Mouse (Mus musculus): ENCODE results near the gene Sh3bp5. TPM values are rescaled to one million over a fixed set of nuclear protein-coding genes. Genes with fewer than 3 reads are reported as not detected.

The Sh3bp5 gene
- total RNA-seq, 2 experiments from 2014 or later: 8.5 to 11.1 TPM

- ATAC-seq (replicated peaks; ENCODE audit: low FRiP score, poor library complexity, severe bottlenecking): no peak
Observed at GRCm38 (mm10) chr14:31396428-31396827, 39.5 kb downstream of the Sh3bp5 start.

- no peak for ATAC-seq (replicated peaks; ENCODE audit: low FRiP score, poor library complexity, severe bottlenecking)
Observed at GRCm38 (mm10) chr14:31395629-31396199, 40.2 kb downstream of the Sh3bp5 start.

GRCm38 (mm10) chr14:31394822-31395532, 40.9 kb downstream of the Sh3bp5 start:
- ATAC-seq (replicated peaks; ENCODE audit: low FRiP score, poor library complexity, severe bottlenecking): no peak

- no peak for ATAC-seq (replicated peaks; ENCODE audit: low FRiP score, poor library complexity, severe bottlenecking)
Observed at GRCm38 (mm10) chr14:31393936-31394630, 41.8 kb downstream of the Sh3bp5 start.

GRCm38 (mm10) chr14:31393546-31393890, 42.4 kb downstream of the Sh3bp5 start:
- no peak for ATAC-seq (replicated peaks; ENCODE audit: low FRiP score, poor library complexity, severe bottlenecking)

- no peak for ATAC-seq (replicated peaks; ENCODE audit: low FRiP score, poor library complexity, severe bottlenecking)
Observed at GRCm38 (mm10) chr14:31392873-31393545, 42.9 kb downstream of the Sh3bp5 start.

- no peak for ATAC-seq (replicated peaks; ENCODE audit: low FRiP score, poor library complexity, severe bottlenecking)
Observed at GRCm38 (mm10) chr14:31392300-31392699, 43.6 kb downstream of the Sh3bp5 start.

- ATAC-seq (replicated peaks; ENCODE audit: low FRiP score, poor library complexity, severe bottlenecking): no peak
Observed at GRCm38 (mm10) chr14:31389421-31390147, 46.3 kb downstream of the Sh3bp5 start.

GRCm38 (mm10) chr14:31388086-31388872, 47.6 kb downstream of the Sh3bp5 start:
- no peak for ATAC-seq (replicated peaks; ENCODE audit: low FRiP score, poor library complexity, severe bottlenecking)

GRCm38 (mm10) chr14:31387301-31387981, 48.4 kb downstream of the Sh3bp5 start:
- ATAC-seq (replicated peaks; ENCODE audit: low FRiP score, poor library complexity, severe bottlenecking): no peak

GRCm38 (mm10) chr14:31385977-31386697, 49.7 kb downstream of the Sh3bp5 start:
- no peak for ATAC-seq (replicated peaks; ENCODE audit: low FRiP score, poor library complexity, severe bottlenecking)

- ATAC-seq (replicated peaks; ENCODE audit: low FRiP score, poor library complexity, severe bottlenecking): no peak
Observed at GRCm38 (mm10) chr14:31385406-31385805, 50.5 kb downstream of the Sh3bp5 start.

GRCm38 (mm10) chr14:31384366-31385323, 51.2 kb downstream of the Sh3bp5 start:
- no peak for ATAC-seq (replicated peaks; ENCODE audit: low FRiP score, poor library complexity, severe bottlenecking)

GRCm38 (mm10) chr14:31383470-31384050, 52.3 kb downstream of the Sh3bp5 start:
- ATAC-seq (replicated peaks; ENCODE audit: low FRiP score, poor library complexity, severe bottlenecking): no peak

GRCm38 (mm10) chr14:31382276-31382675, 53.6 kb downstream of the Sh3bp5 start:
- ATAC-seq (replicated peaks; ENCODE audit: low FRiP score, poor library complexity, severe bottlenecking): no peak

- no peak for ATAC-seq (replicated peaks; ENCODE audit: low FRiP score, poor library complexity, severe bottlenecking)
Observed at GRCm38 (mm10) chr14:31376331-31376730, 59.5 kb downstream of the Sh3bp5 start.

- no peak for ATAC-seq (replicated peaks; ENCODE audit: low FRiP score, poor library complexity, severe bottlenecking)
Observed at GRCm38 (mm10) chr14:31374390-31374789, 61.5 kb downstream of the Sh3bp5 start.
